ENCODE assay signal across 13 mouse cellular contexts in the genomic region with DNA sequence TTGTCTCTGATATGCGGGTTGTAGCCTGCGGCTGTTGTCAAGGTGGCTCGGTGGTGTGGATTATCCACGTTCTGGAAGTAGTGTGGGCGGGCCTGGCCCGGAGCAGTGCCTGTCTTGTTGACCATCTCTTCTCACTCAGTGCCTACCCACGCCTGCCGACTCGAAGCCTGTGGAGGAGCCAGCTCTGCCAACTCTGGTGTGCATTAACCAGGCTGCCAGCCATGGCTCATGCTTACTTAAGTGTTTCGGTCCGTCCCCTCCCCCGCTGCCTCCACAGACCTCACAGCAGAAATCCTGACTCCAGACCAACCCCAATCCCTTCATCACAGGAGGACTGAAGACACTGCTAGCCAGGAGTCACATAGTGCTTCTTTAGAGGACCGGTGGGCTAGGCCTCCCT. TPM values are rescaled to one million over a fixed set of nuclear protein-coding genes. Genes with fewer than 3 reads are reported as not detected.
DNase-seq lines count a peak whose midpoint lies in the region; ATAC-seq lines count a peak whose summit lies in the region.
"Had no signal": no experiment of that assay in that cellular context is flagged by ENCODE, and none has a peak within 500 bp of the region (broad histone marks: within the 10 kb centered on the region; RNA-seq: fewer than 3 reads in every experiment).

No protein-coding gene starts in this region.

- no peak for DNase-seq in heart, adult 18-20 months
- peak; percentile 67 for DNase-seq in fibroblast of lung, adult 2 months (ENCODE audit: low read depth)
- no peak for DNase-seq in liver, embryonic 11.5 days (ENCODE audit: low spot score)
- no peak for DNase-seq in urinary bladder, adult 2 months (ENCODE audit: low spot score)
- DNase-seq: adrenal gland, postnatal 14 days had no signal

- H3K27me3 ChIP-seq in heart, embryonic 15.5 days: no peaks in the 10 kb centered on the region
- H3K27me3 ChIP-seq in kidney, embryonic 16.5 days (ENCODE audit: insufficient read depth, low read length): no peaks in the 10 kb centered on the region
- H3K27me3 ChIP-seq in limb, embryonic 15.5 days: no peaks in the 10 kb centered on the region
- H3K27me3 ChIP-seq in liver, embryonic 11.5 days (replicated peaks; ENCODE audit: control insufficient read depth, insufficient read depth, low read length): peaks cover 19% of the 10 kb centered on the region
- H3K27me3 ChIP-seq: stomach, embryonic 15.5 days had no signal

- no peak for ATAC-seq in heart, embryonic 15.5 days (replicated peaks; ENCODE audit: insufficient number of reproducible peaks, insufficient read depth, low FRiP score, low read depth)
- ATAC-seq in kidney, embryonic 16.5 days (ENCODE audit: low FRiP score, low TSS enrichment): no peak
- ATAC-seq in limb, embryonic 15.5 days (ENCODE audit: insufficient number of reproducible peaks, low FRiP score, low TSS enrichment, low read depth): no peak
- no peak for ATAC-seq in erythroblast, adult 5-6 weeks (replicated peaks; ENCODE audit: low FRiP score, poor library complexity, severe bottlenecking)
- no peak for ATAC-seq in liver, embryonic 11.5 days (replicated peaks; ENCODE audit: low FRiP score)
- ATAC-seq: inflammation-experienced regulatory T-cells, adult 6 months had no signal

- no peaks in the 10 kb centered on the region for H3K36me3 ChIP-seq in heart, embryonic 15.5 days
- no peaks in the 10 kb centered on the region for H3K36me3 ChIP-seq in kidney, embryonic 16.5 days (ENCODE audit: insufficient read depth, low read length)
- peaks cover 9% of the 10 kb centered on the region; the same call in 1 of the 2 replicates for H3K36me3 ChIP-seq in limb, embryonic 15.5 days
- H3K36me3 ChIP-seq in liver, embryonic 11.5 days (ENCODE audit: control insufficient read depth, insufficient read depth, low read length): no peaks in the 10 kb centered on the region
- H3K36me3 ChIP-seq: stomach, embryonic 15.5 days had no signal

- H3K9me3 ChIP-seq in heart, embryonic 15.5 days (replicated peaks): no peaks in the 10 kb centered on the region
- no peaks in the 10 kb centered on the region for H3K9me3 ChIP-seq in kidney, embryonic 16.5 days (ENCODE audit: low read length)
- no peaks in the 10 kb centered on the region for H3K9me3 ChIP-seq in limb, embryonic 15.5 days
- no peaks in the 10 kb centered on the region for H3K9me3 ChIP-seq in liver, embryonic 11.5 days (ENCODE audit: control insufficient read depth, low read length)
- H3K9me3 ChIP-seq: stomach, embryonic 15.5 days had no signal

- H3K4me3 ChIP-seq in heart, embryonic 15.5 days: no peak overlapping the region
- no peak overlapping the region for H3K4me3 ChIP-seq in kidney, embryonic 16.5 days (ENCODE audit: low read length)
- H3K4me3 ChIP-seq in limb, embryonic 15.5 days: no peak overlapping the region
- H3K4me3 ChIP-seq in liver, embryonic 11.5 days (ENCODE audit: low read depth, low read length): no peak overlapping the region
- H3K4me3 ChIP-seq: stomach, embryonic 15.5 days had no signal

- H3K4me2 ChIP-seq in heart, embryonic 15.5 days: no peak overlapping the region
- 0 out of 2 replicates have a peak overlapping the region, but pooled peaks have one; percentile 5 for H3K4me2 ChIP-seq in kidney, embryonic 16.5 days (replicated peaks; ENCODE audit: low read depth, low read length)
- no peak overlapping the region for H3K4me2 ChIP-seq in limb, embryonic 15.5 days
- no peak overlapping the region for H3K4me2 ChIP-seq in liver, embryonic 11.5 days
- H3K4me2 ChIP-seq: stomach, embryonic 15.5 days had no signal

- peaks cover 86% of the 10 kb centered on the region for H3K4me1 ChIP-seq in heart, embryonic 15.5 days (replicated peaks)
- H3K4me1 ChIP-seq in kidney, embryonic 16.5 days (ENCODE audit: insufficient read depth, low read length): peaks cover 90% of the 10 kb centered on the region
- peaks cover 95% of the 10 kb centered on the region for H3K4me1 ChIP-seq in limb, embryonic 15.5 days
- H3K4me1 ChIP-seq in liver, embryonic 11.5 days (replicated peaks; ENCODE audit: control insufficient read depth, insufficient read depth, low read length): no peaks in the 10 kb centered on the region

- H3K9ac ChIP-seq in heart, embryonic 15.5 days: no peak overlapping the region
- no peak overlapping the region for H3K9ac ChIP-seq in kidney, embryonic 16.5 days (replicated peaks; ENCODE audit: low read length)
- H3K9ac ChIP-seq in limb, embryonic 15.5 days: no peak overlapping the region
- no peak overlapping the region for H3K9ac ChIP-seq in liver, embryonic 11.5 days (ENCODE audit: low read depth, low read length)
- H3K9ac ChIP-seq: stomach, embryonic 15.5 days had no signal

- WGBS in heart, embryonic 15.5 days: 58% methylated on average over 13 of the region's 13 CpGs
- 38% methylated on average over 13 of the region's 13 CpGs for WGBS in kidney, embryonic 16.5 days
- 56% methylated on average over 13 of the region's 13 CpGs for WGBS in limb, embryonic 15.5 days
- WGBS in liver, embryonic 11.5 days: 70% methylated on average over 13 of the region's 13 CpGs

- H3K27ac ChIP-seq in heart, embryonic 15.5 days: peak overlapping the region; percentile 28; the same call in 1 of the 2 replicates
- peak overlapping the region; percentile 73; the same call in 1 of the 2 replicates for H3K27ac ChIP-seq in kidney, embryonic 16.5 days (ENCODE audit: low read length)
- H3K27ac ChIP-seq in limb, embryonic 15.5 days: peak overlapping the region; percentile 90; the same call in 1 of the 2 replicates
- no peak overlapping the region for H3K27ac ChIP-seq in liver, embryonic 11.5 days (ENCODE audit: low read depth, low read length)

RNA-seq across cellular contexts. Expression of a gene that starts 4.7 kb away (rescaled TPM):
- polyA plus RNA-seq in heart, embryonic 15.5 days (2015; fragmentation: Nextera tagmentation; extraction: Ambion mirVana): 28.9 and 38.3 TPM in 2 replicates
- total RNA-seq in heart, adult 18-20 months (2021): 10 to 100 TPM in 1 of 2 experiments, 1 to 10 TPM in 1; 9.9 to 11.5 TPM
- polyA plus RNA-seq in kidney, embryonic 16.5 days (2015; fragmentation: Nextera tagmentation; extraction: Ambion mirVana): 30.5 and 32.6 TPM in 2 replicates
- polyA plus RNA-seq in limb, embryonic 15.5 days (2015; fragmentation: Nextera tagmentation; extraction: Ambion mirVana): 49.1 and 52.2 TPM in 2 replicates
- total RNA-seq in erythroblast, adult 5-6 weeks (2015; ENCODE audit: low replicate concordance): not detected in 2 replicates
- 0.28 TPM in 1 of 2 replicates, not detected in the other for total RNA-seq in erythroblast, adult 5-6 weeks (2017; ENCODE audit: low replicate concordance)
- 1.1 and 1.3 TPM in 2 replicates for polyA plus RNA-seq in liver, embryonic 11.5 days (2014; fragmentation: Nextera tagmentation; extraction: Ambion mirVana)
- polyA plus RNA-seq in urinary bladder, adult 2 months (2012; rRNA removed): 27.7 and 39.1 TPM in 2 replicates
- polyA plus RNA-seq: inflammation-experienced regulatory T-cells, adult 6 months; macrophage had no signal

RNA-seq across cellular contexts. Expression of a gene that starts 5.1 kb away (rescaled TPM):
- 0.38 and 0.62 TPM in 2 replicates for polyA plus RNA-seq in heart, embryonic 15.5 days (2015; fragmentation: Nextera tagmentation; extraction: Ambion mirVana)
- not detected for total RNA-seq in heart, adult 18-20 months (2021)
- 0.26 and 0.32 TPM in 2 replicates for polyA plus RNA-seq in kidney, embryonic 16.5 days (2015; fragmentation: Nextera tagmentation; extraction: Ambion mirVana)
- polyA plus RNA-seq in limb, embryonic 15.5 days (2015; fragmentation: Nextera tagmentation; extraction: Ambion mirVana): 1.00 and 3.4 TPM in 2 replicates
- not detected in 2 replicates for total RNA-seq in erythroblast, adult 5-6 weeks (2015; ENCODE audit: low replicate concordance)
- not detected in 2 replicates for total RNA-seq in erythroblast, adult 5-6 weeks (2017; ENCODE audit: low replicate concordance)
- polyA plus RNA-seq in liver, embryonic 11.5 days (2014; fragmentation: Nextera tagmentation; extraction: Ambion mirVana): 0.17 TPM in 1 of 2 replicates, not detected in the other
- 0.96 and 1.1 TPM in 2 replicates for polyA plus RNA-seq in urinary bladder, adult 2 months (2012; rRNA removed)
- polyA plus RNA-seq: embryonic facial prominence, embryonic 11.5 days; inflammation-experienced regulatory T-cells, adult 6 months; macrophage had no signal

RNA-seq across cellular contexts. Expression of a gene that starts 58.6 kb away (rescaled TPM):
- 7.0 and 9.5 TPM in 2 replicates for polyA plus RNA-seq in heart, embryonic 15.5 days (2015; fragmentation: Nextera tagmentation; extraction: Ambion mirVana)
- 1 to 10 TPM; 7.0 to 8.2 TPM for total RNA-seq in heart, adult 18-20 months (2021)
- 11.9 and 12.3 TPM in 2 replicates for polyA plus RNA-seq in kidney, embryonic 16.5 days (2015; fragmentation: Nextera tagmentation; extraction: Ambion mirVana)
- 10.9 and 11.3 TPM in 2 replicates for polyA plus RNA-seq in limb, embryonic 15.5 days (2015; fragmentation: Nextera tagmentation; extraction: Ambion mirVana)
- total RNA-seq in erythroblast, adult 5-6 weeks (2015; ENCODE audit: low replicate concordance): 0.38 and 1.3 TPM in 2 replicates
- total RNA-seq in erythroblast, adult 5-6 weeks (2017; ENCODE audit: low replicate concordance): 0.17 and 0.56 TPM in 2 replicates
- 3.8 and 3.9 TPM in 2 replicates for polyA plus RNA-seq in liver, embryonic 11.5 days (2014; fragmentation: Nextera tagmentation; extraction: Ambion mirVana)
- polyA plus RNA-seq in urinary bladder, adult 2 months (2012; rRNA removed): 21.3 and 24.1 TPM in 2 replicates

Comparison
In these comparisons a context has a peak if more than half of its experiments do, and no peak if none do; other contexts are left out.
1. RNA of a gene that starts 4.7 kb away (polyA plus RNA-seq): 49.1 to 52.2 TPM in limb, embryonic 15.5 days, 30.5 to 32.6 TPM in kidney, embryonic 16.5 days, 28.9 to 38.3 TPM in heart, embryonic 15.5 days and 27.7 to 39.1 TPM in urinary bladder, adult 2 months; 1.1 to 1.3 TPM in liver, embryonic 11.5 days; every median in the first group is over 10 times any median in the second.